Mouse (Mus musculus): ENCODE results near the gene Gm10487.
"Not testable (repeated sequence)": the region's sequence is repeated elsewhere in the genome, so short reads cannot be mapped to it uniquely, and the experiment has no call there.

Gm10487 gene

DNA sequence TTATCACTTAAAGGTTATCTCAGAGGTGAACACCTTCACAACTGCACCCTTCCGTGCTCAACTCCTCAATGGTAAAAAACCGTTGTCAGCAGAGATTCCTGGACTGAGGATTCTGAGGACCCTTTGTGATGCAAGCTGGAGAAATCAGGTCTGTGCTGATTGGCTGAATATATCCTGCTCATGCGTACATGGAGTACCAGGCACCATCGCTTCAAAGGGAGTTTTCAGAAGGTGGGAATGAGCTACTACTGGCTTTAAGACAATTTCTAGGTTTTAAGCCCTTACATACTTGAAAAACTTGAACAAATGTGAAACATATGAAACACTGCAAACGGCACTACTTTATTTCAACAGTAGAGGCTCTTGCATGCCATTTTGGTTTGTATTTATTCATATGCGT is at the start of gene Gm10487:
Gm10487 (minus strand) TSS at position 101 of the 400 bp plus-strand sequence.
- DNase-seq (ENCODE audit: low read depth), result not testable (repeated sequence)
